Mouse (Mus musculus) erythroblast, embryonic 14.5 days (primary cell): ENCODE data around the gene Grik4.

Experiments used
- GATA1 ChIP-seq: IDR thresholded peaks from 2 replicates; pipeline ENCODE4 v1.6.1; 2012; ENCODE audit warnings: low read length, inconsistent platforms, mixed read lengths
- TAL1 ChIP-seq: IDR thresholded peaks from 3 replicates; pipeline ENCODE4 v1.6.1; 2012; ENCODE audit warnings: low read length, inconsistent platforms, mixed read lengths

DNA sequence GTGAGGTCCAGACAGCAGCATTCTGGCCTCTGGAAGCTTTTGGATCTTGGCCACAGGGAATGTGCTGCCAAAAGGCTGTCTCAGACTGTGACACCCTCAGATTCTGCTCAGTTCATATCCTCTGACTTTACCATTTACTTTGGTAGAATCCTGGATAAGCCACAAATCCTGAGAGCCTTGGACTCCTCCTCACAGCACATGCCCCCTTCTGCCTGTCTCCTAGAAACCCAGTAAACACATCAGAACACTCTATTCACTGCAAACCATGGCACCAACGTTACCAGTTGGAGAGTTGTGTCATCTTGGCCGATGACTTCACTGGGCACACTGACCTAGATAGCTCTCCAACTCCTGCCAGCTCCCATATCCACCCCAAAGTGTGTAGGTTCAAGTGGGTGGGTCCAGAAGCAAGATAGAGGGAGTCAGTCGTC, 141.2 kb downstream of the Grik4 start:
- TF ChIP-seq GATA1 (no peak), TAL1 (no peak)
